Mouse (Mus musculus) neural tube, embryonic 10.5 days (tissue): ENCODE data around the gene Cdca5.
A peak's percentile ranks its signal among the peaks of the same experiment; 100 is the strongest.

Experiments
- DNase-seq: peaks from one replicate; pipeline ENCODE4 v3.0.0-alpha.2; 2017; ENCODE audit warnings: low spot score; ENCODE audit errors: extremely low spot score

The Cdca5 gene

GRCm38 (mm10) chr19:6061021-6061533 is 23.7 kb upstream of the Cdca5 start, which contains the start of gene Znhit2:
TSS of gene Znhit2 (plus strand) at chr19:6061192.
- DNase-seq, result peak; percentile 91

DNA sequence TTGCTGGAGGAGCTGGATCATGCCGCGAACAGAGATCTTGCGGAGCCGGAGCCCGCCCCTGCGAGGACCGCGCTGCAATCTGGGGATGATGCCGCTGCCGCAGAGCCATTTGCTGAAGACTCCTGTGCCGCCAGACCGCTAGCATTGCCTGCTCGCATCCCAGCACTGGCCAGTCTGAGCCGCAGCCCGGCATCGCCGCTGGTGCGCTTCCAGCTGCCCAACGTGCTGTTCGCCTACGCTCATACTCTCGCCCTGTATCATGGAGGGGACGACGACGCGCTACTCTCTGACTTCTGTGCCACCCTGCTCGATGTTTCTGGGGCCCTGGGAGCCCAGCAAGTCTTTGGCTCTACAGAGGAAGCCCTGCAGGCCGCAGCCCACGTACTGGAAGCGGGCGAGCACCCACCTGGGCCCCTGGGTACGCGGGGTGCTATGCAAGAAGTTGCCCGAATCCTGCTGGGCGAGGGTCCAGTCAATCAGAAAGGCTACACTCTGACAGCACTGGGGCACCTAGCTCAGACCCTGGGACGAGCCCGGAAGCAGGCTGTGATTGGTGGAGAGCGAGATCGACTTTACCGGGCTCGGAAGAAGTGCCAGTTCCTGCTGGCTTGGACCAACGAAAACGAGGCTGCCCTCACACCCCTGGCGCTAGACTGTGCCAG is 23.0 kb upstream of the Cdca5 start:
- DNase-seq, result peak; percentile 45

DNA sequence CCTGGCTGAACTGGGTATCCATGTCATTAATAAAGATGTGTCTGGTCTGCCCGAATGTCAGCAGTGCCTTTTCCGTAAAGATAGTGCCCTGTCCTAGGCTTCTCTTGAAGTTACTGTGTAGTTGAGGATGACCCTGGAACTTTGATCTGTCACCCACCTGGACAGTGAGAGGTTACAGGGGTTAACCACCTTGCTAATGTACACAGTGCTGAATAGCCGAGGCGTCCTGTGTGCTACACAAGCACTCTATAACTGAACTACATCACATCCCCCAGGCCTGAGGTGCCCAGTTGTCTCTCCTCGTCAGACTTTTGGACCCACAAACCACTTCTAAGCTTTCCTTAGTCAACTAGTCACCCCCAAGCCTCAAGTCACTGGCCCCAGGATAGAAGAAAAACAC is 22.4 kb upstream of the Cdca5 start:
- DNase-seq, result no peak

DNA sequence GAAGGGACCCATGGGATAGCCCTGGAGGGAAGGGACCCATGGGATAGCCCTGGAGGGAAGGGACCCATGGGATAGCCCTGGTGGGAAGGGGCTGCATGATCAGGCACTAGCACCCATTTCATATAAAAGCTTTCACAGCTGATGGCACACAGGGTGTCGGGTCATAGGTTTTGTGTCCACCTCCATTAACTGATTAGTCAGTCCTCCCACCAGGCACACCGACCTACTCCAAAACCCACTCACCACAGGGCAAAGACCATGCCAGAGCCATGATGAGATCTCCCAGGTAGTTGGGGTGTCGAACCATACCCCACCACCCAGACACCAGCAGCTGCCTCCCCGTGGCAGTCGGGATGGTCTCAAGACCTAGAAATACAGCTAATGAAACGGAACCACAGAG is 21.7 kb upstream of the Cdca5 start:
- no peak for DNase-seq

GRCm38 (mm10) chr19:6066571-6066970 is 18.2 kb upstream of the Cdca5 start:
- DNase-seq, result no peak

DNA sequence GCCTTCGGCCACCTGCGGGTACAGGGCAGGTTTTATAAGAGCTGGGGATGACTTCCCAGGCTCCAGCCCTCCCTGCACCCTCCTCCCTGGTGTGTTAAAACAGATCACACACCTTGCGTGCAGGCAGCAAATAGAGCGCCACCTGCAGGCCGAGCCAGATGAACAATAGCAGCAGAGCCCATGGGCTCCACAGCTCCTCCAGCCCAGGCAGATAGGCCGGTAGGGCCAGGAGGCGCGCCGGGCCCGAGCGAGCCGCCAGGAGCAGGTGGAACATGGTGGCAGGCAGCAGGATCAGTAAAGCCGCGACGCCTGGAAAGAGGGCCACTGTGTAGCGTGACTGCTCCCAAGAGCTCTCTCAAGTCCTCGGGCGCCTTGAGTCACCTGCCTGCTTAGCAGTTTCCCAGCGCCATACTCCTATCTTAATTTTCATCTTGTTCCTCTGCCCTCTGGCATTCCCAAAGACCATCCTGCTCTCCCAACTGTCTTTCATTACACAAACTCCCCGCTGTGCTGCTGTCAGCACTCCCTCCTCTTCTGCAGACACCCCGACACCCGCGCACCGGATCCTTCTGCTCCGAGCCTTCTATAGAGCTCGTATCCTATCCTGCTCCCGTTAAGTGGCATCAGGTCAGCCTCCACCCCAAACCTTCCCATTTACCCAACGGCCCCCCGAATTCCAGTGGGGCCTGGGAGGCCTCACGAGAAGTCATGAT is 17.6 kb upstream of the Cdca5 start:
- DNase-seq, result peak; percentile 89

- DNase-seq, result peak; percentile 92
These were observed 16.9 kb upstream of the Cdca5 start, which contains the start of gene Tm7sf2 for GRCm38 (mm10) chr19:6067724-6068415. TSS of gene Tm7sf2 (minus strand) at chr19:6068373.

- DNase-seq, result no peak
These were observed 15.8 kb upstream of the Cdca5 start for GRCm38 (mm10) chr19:6068951-6069350.

DNA sequence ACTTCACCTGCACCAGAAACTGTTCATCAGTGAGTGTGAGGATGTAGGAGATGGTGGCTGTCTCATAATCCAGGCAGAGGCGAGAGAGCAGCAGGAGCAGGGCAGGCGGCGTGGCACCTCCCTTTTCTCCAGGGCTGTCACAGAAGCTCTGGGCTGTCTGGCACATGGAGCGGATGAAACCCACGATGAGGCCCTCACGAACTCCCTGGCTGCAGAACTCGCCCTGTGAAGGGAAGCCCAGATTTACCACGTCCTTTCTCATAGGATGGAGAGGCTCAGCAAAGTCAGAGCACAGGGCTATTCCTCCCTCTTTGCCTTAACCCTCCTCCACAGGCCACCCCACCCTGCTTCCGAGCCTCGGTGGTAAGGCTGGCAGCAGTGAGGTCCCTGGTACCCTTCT is 14.9 kb upstream of the Cdca5 start:
- DNase-seq, result no peak

DNA sequence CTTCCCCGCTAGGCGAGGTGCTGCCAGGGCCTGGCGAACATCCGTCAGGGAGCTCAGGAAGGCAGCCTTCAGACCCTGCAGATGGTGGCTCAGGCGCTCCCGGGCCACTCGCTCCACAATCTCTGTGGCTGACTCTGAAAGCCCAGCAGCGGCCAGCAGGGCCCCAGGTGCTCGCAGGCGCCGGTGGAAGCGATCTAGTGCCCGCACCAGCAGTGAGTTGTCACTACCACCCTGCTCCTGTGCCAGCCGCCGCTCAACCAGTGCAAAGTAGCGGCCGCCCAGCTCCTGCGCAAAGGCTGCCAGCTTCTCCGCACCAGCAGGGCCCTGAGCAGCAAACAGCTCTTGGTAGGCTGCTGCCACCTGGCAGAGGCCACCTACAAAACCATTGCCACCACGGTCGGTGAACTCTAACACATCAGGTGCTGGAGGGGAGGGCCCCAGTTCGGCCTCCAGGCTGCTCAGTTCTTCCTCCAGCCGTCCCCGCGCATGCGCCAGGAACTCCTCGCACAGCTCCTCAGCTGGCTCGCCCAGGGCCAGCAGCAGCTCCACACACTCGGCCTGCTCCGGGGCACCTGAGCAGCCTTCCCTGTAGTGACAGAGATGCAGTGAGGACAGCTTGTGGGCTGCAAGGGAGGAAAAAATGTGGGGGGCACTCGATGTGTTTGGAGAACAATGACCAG is 14.1 kb upstream of the Cdca5 start:
- no peak for DNase-seq

DNA sequence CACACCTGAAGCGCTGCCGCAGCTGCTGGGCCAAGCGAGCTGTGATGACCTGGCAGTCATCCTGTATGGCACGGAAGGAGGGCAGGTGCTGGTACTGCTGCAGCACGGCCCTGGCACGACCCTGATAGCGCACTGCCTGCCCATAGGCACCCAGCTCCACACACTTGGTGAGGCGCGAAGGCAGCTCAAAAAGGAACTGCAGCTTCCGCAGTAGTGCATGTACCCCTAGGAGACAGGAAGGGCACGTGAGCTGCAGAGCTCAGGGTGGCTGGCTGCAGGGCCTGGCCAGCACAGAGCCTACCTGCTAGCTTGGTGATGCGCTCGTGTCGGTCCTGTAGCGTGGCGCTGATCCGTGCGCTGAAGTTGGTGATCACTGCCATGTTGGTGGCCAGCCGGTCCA is 13.5 kb upstream of the Cdca5 start:
- no peak for DNase-seq

DNA sequence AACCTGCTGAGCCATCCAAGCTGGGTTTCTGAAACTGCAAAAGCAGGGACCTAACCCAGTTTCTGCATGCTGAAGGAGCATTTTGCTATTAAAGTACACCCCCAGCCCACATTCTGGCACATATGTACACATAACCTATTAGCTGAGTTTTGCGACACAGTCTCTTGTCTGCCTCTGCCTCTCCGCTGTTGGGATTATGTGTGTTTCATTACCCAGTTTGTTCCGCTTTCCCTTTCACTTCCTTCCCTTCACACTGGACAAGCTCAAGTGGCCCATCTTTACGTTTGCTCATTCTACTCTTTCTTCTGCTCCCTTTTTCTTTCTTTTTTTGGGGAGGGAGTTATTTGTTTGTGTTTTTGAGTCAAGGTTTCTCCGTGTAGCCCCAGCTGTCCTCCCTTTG is 10.9 kb upstream of the Cdca5 start:
- DNase-seq, result no peak

DNA sequence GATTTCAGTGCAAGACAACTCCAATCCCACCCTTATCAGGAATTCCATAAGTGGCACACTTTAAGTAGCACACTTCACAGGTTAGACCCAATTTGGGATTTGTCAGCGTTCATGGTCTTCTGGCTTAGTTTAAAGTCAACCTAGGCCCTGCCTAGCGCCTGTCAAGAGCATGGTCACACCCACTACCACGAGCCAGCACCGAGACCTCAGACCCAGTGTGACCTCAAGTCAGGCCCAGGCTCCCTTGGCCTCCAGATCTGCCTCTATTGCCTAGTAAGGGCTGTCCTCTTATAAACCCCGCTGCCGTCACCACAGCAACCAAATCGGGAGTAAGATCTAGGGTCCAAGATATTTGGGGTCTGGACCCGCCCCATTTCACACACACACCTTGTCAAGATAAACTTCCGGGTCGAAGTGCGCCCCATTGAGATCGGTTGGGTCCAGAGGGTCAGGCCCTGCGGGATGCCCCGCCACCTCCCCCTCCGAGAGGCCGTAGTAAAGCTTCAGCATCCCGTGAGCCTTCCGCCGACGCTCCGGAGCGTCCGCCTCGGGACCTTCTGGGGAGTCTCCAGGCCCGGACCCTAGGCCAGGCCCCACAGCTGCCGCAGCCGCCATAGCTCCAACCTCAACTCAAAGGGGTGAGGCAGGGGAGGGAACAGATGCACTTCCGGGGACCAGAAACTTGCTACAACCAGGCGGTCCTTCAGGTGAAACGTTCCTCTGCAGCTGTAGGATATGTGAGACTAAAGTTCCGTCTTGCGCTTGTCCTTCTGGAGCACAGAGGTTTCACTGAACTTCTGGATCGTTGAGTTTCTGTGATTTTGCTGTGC is 8.0 kb upstream of the Cdca5 start, which contains the start of gene Vps51:
Gene Vps51 (minus strand): TSS at position 668 of the 830 bp plus-strand sequence.
- peak; percentile 87 for DNase-seq

GRCm38 (mm10) chr19:6079983-6080480 is 4.8 kb upstream of the Cdca5 start, which contains the start of gene Tmem262:
TSS of gene Tmem262 (plus strand) at chr19:6080033.
- no peak for DNase-seq

- no peak for DNase-seq
These were observed 2.6 kb upstream of the Cdca5 start, which contains the start of gene Gm28374 for GRCm38 (mm10) chr19:6082156-6082555. TSS of gene Gm28374 (minus strand) at chr19:6082256.

DNA sequence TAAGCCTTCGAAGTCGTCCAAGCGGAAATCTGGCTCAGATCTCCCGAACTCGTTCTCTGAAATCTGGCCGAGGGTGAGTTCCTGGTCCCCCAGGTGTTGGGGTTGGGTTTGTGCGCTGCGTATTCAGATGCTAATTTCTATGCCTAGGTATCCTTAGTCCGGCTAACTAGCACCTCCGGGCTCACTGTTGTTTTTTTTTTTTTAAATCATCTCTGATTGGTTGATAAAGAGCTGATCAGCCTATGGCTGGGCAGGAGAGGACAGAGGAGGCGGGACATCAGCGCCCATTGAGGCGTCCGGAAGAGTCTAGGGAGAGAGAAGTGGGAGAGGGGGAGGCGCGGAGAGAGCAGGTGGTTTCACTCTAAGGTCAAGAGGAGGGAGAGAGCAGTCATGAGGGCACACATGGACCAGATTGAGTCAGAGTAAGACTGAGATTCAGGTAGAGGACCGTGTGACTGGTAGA is 665 bp downstream of the Cdca5 start:
- DNase-seq, result peak; percentile 68

- DNase-seq, result no peak
These were observed 4.1 kb downstream of the Cdca5 start for GRCm38 (mm10) chr19:6088841-6089240.

DNA sequence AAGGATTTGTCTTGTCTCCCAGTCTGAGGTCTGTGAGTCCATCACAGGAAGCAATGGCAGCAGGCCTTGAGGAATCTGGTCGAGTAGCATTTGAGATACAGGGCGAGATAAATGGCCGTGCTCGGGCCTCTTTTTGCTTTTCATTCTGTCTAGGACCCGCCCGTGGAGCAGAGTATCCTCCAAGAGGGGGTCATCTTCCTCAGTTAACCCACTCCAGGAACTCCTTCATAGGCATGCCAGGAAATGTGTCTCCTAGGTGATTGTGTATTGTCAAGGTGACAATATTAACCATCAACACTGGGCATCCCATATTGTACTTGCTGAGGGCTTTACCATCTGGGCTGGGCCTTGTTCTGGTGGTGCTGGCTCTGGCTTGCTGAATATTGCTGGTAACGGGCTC is 9.3 kb downstream of the Cdca5 start, which contains the start of gene AC131692.1:
Gene AC131692.1 (plus strand): TSS at position 301 of the 400 bp plus-strand sequence.
- no peak for DNase-seq

DNA sequence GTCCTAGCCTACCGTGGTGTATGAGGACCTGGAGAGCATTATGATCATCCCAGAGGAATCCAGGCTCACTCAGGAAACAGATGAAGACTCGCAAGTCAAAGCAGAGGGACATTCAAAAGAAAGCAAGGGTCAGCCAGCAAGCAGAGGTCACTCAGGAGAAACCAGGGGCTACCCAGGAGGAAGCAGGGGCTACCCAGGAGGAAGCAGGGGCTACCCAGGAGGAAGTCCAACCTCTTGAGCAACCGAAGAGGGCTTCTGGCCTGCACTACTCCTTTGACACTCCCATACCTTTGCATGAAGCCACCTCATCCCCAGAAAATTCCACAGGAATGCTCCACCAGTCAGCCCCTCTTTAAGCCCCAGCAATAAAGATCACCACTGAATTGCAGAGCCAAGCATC is 13.1 kb downstream of the Cdca5 start:
- DNase-seq, result no peak

- no peak for DNase-seq
These were observed 16.4 kb downstream of the Cdca5 start for GRCm38 (mm10) chr19:6101186-6101585.
